Mouse (Mus musculus) forebrain, embryonic 13.5 days (tissue): ENCODE results near the gene Dcun1d4. TPM values are rescaled to one million over a fixed set of nuclear protein-coding genes. Genes with fewer than 3 reads are reported as not detected.
"Not testable (repeated sequence)": the region's sequence is repeated elsewhere in the genome, so short reads cannot be mapped to it uniquely, and the experiment has no call there.

Experiments used
- ATAC-seq: fragments of 200-750 bp; cut with Nextera tagmentation; 2 replicates; pipeline ENCODE4 v1.8.0; 2017
- H3K27ac ChIP-seq: fragments of 300-500 bp; sonication (generic); 2 replicates; pipeline ENCODE4 v1.5.1; 2015; ENCODE audit warnings: inconsistent platforms, mild to moderate bottlenecking, moderate library complexity
- H3K27me3 ChIP-seq: fragments of 300-500 bp; sonication (generic); 2 replicates; pipeline ENCODE4 v1.6.1; 2015; ENCODE audit warnings: mild to moderate bottlenecking, inconsistent platforms
- H3K36me3 ChIP-seq: fragments of 300-500 bp; sonication (generic); 2 replicates; pipeline ENCODE4 v1.6.1; 2015; ENCODE audit warnings: mild to moderate bottlenecking, inconsistent platforms; ENCODE audit not compliant: poor library complexity, severe bottlenecking
- H3K4me1 ChIP-seq: fragments of 300-500 bp; sonication (generic); 2 replicates; pipeline ENCODE4 v1.6.1; 2015; ENCODE audit warnings: inconsistent platforms
- H3K4me2 ChIP-seq: fragments of 300-500 bp; sonication (generic); 2 replicates; pipeline ENCODE4 v1.6.1; 2015; ENCODE audit warnings: inconsistent platforms, mild to moderate bottlenecking, moderate library complexity
- H3K4me3 ChIP-seq: fragments of 300-500 bp; sonication (generic); 2 replicates; pipeline ENCODE4 v1.5.1; 2015; ENCODE audit warnings: mild to moderate bottlenecking, inconsistent platforms
- H3K9ac ChIP-seq: fragments of 300-500 bp; sonication (generic); 2 replicates; pipeline ENCODE4 v1.6.1; 2015; ENCODE audit warnings: mild to moderate bottlenecking, inconsistent platforms
- H3K9me3 ChIP-seq: fragments of 300-500 bp; sonication (generic); replicated peaks from 2 replicates; pipeline ENCODE4 v1.6.1; 2016; ENCODE audit warnings: inconsistent platforms
- WGBS: fragments of 180-500 bp; shearing (Covaris S2); methylation state at CpG from one replicate; pipeline ENCODE4 v1.1.7; 2015; 5-methylcytosine and 5-hydroxymethylcytosine counted together
- polyA plus RNA-seq: library from polyadenylated mRNA; unstranded; fragments of >200 nt; fragmentation: Nextera tagmentation; extraction: Ambion mirVana; gene quantifications from 2 replicates; pipeline ENCODE4 v1.2.1, GENCODE M21; 2015

Dcun1d4 gene
- polyA plus RNA-seq, 1 experiment from 2014 or later, result 42.8 TPM

DNA sequence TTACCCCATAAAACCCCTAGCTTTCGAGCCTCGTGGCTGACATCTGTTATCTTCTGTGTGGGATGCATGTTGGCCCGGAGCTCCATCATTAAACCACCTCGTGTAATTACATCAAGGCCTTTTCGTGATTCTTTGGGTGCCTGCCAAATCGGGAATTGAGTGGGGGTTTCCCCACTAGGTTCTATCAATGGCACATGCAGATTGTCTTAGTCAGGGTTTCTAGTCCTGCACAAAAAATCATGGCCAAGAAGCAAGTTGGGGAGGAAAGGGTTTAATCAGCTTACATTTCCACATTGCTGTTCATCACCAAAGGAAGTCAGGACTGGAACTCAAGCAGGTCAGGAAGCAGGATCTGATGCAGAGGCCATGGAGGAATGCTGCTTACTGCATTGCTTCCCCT lies 103.2 kb downstream of the Dcun1d4 start:
- not testable (repeated sequence) for H3K4me2 ChIP-seq, H3K9me3 ChIP-seq, H3K27me3 ChIP-seq, ATAC-seq, H3K9ac ChIP-seq, H3K36me3 ChIP-seq, H3K4me3 ChIP-seq, H3K27ac ChIP-seq
- WGBS, result 46% methylated on average over 6 of the region's 6 CpGs
- peaks cover 14% of the 10 kb centered on the region for H3K4me1 ChIP-seq

DNA sequence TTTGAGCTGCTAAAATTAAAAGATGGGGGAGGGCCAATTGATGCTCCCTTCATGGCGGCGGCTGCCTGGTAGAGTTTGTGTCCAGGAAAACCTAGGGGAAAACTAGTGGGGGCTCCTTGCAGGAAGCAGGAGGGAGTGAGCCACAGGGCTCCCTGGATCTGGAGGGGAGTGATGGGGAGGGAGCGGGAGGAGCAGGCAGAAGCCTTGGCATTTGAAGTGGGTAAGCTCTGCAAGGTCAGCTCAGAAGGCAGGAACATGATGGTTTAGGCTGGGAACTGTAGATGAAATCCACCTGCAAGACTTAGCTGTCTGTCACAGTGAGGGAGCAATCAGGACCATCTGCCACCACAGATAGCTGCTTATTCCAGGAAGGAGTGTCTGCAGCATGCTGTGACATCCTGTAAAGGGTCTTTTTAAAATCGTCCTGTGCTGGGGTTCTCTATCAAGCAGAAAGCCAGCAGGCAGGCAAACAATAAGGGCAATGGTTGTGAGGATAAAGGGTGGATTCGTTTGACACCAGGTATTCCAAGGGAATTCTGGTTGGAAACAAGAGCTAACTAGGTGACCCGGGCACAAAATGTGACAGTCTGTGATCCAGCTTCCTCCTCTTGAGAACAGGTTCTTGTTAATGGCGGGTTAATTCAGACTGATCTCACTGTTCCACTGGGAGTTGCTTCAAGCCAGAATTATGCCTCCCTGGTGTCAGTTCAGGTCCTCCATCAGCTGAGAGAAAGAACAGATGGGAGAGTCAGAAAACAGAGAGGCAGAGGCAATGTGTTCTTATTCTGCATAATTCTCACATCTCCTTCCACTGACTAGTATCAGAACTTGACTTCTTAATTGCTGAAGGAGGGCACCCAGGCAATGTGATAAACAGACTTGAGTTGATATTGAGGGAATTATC lies 104.7 kb downstream of the Dcun1d4 start:
- WGBS, result 24% methylated on average over 7 of the region's 7 CpGs
- no peaks in the 10 kb centered on the region for H3K9me3 ChIP-seq
- ATAC-seq, result peak; percentile 81
- no peaks in the 10 kb centered on the region for H3K36me3 ChIP-seq
- H3K27ac ChIP-seq, result peak overlapping the region; percentile 66
- no peak overlapping the region for H3K4me2 ChIP-seq
- H3K9ac ChIP-seq, result no peak overlapping the region
- H3K4me1 ChIP-seq, result peaks cover 14% of the 10 kb centered on the region
- H3K27me3 ChIP-seq, result no peaks in the 10 kb centered on the region
- no peak overlapping the region for H3K4me3 ChIP-seq

DNA sequence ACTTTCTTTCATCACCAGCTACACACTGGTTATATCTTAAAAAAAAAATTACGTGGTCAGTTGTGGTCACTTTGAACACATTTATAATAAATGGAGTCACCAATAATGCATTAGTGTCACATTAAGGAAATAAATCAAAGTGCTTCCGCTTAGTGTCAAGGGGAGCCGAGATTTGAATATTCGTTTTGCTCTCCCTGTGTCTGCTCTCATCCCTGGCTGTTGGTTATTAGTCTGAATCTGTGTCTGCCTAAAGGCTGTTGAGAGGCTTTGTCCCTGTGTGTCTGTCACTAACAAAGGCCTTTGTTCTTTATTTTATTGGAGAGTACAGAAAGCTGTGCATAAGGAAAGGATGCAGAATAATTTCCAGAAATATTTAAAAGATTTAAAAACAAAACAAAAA lies 105.8 kb downstream of the Dcun1d4 start:
- Histone ChIP-seq H3K9me3 (no peaks in the 10 kb centered on the region), H3K4me3 (no peak overlapping the region), H3K9ac (no peak overlapping the region), H3K27ac (no peak overlapping the region), H3K4me2 (no peak overlapping the region), H3K27me3 (no peaks in the 10 kb centered on the region), H3K4me1 (peaks cover 14% of the 10 kb centered on the region), H3K36me3 (no peaks in the 10 kb centered on the region)
- ATAC-seq, result no peak
- WGBS, result 64% methylated on average over 4 of the region's 4 CpGs

DNA sequence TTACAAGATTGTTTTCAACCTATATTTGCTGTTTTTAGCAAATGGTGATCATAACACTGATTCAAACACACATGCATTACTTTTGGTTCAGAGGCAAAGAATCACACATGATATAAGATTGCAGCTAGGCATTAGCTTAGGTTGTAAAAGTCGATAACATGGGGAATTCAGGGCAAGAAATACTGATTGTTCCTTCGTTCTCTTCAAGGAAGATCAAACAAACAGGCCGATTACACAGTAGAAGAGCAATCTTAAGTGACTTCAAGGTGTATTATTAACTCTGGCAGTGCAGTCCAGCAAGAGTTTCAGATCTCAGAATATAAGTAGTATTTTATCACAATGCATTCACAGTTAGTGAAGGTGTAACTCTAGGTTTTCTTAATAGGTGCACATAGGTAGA lies 106.3 kb downstream of the Dcun1d4 start:
- no peaks in the 10 kb centered on the region for H3K9me3 ChIP-seq
- 84% methylated on average over 3 of the region's 3 CpGs for WGBS

DNA sequence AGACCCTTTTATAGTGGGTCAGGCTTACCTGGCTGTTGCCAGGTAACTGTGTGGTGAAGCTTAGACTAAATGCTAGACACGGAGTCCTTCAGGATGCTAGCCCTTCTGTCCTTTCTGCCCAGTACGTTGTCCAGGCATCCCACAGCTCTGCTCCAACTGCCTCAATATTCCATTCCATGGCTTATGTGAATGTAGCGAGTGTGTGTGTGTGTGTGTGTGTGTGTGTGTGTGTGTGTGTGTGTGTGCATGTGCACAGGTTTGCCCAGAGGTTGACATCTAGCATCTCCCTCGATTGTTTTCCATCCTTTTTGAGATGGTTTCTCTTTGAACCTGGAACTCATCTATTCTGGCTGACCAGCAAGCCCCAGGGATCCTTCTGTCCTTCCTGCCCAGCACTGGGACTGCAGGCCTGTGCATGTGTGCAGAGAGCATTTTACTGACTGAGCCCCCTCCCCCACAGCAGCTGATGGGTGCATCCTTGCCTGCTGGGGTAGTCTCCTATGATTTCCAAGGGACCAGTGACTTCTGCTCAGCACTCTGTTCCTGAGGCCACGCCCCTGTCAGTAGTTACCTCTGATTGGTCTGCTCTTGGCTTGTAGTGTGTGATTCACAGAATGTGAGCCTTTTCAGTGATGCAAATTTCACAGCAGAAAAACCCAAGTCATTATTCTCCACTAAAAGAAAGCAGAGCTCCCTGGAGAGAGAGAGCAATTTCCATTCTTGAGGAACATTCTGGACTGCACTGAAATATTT lies 118.3 kb downstream of the Dcun1d4 start:
- WGBS, result 57% methylated on average over 5 of the region's 5 CpGs
- no peaks in the 10 kb centered on the region for H3K36me3 ChIP-seq
- H3K9ac ChIP-seq, result no peak overlapping the region
- ATAC-seq, result peak; percentile 83
- no peaks in the 10 kb centered on the region for H3K9me3 ChIP-seq
- H3K4me3 ChIP-seq, result no peak overlapping the region
- no peaks in the 10 kb centered on the region for H3K27me3 ChIP-seq
- H3K27ac ChIP-seq, result no peak overlapping the region
- peaks cover 24% of the 10 kb centered on the region for H3K4me1 ChIP-seq
- no peak overlapping the region for H3K4me2 ChIP-seq

More for the DNA sequence above, 106.3 kb downstream of the Dcun1d4 start:
- H3K4me2 ChIP-seq, result no peak overlapping the region
- ATAC-seq, result no peak
- no peak overlapping the region for H3K27ac ChIP-seq
- no peak overlapping the region for H3K9ac ChIP-seq
- peaks cover 14% of the 10 kb centered on the region for H3K4me1 ChIP-seq
- no peak overlapping the region for H3K4me3 ChIP-seq
- no peaks in the 10 kb centered on the region for H3K27me3 ChIP-seq
- no peaks in the 10 kb centered on the region for H3K36me3 ChIP-seq

DNA sequence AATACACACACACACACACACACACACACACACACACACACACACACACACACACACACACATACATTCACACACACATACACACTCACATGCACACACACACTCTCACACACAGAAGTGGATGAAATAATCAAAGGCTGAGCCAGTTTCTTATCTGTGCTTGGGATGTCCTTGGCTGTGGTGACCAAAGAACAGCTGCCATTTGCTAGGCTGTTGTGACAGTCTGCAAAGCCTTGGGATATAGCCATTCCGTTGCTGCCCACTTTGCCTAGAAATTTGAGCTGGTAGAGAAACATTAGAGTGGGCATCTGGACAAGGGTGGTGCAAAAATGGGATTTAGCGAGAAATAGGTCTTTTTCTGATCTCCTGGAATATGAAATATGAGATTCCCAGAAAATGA lies 119.2 kb downstream of the Dcun1d4 start:
- H3K4me2 ChIP-seq, result no peak overlapping the region
- 83% methylated on average over 2 of the region's 2 CpGs for WGBS
- H3K27ac ChIP-seq, result no peak overlapping the region
- no peaks in the 10 kb centered on the region for H3K27me3 ChIP-seq
- peaks cover 24% of the 10 kb centered on the region for H3K4me1 ChIP-seq
- H3K9me3 ChIP-seq, result no peaks in the 10 kb centered on the region
- H3K9ac ChIP-seq, result no peak overlapping the region
- no peaks in the 10 kb centered on the region for H3K36me3 ChIP-seq
- no peak overlapping the region for H3K4me3 ChIP-seq
- no peak for ATAC-seq

DNA sequence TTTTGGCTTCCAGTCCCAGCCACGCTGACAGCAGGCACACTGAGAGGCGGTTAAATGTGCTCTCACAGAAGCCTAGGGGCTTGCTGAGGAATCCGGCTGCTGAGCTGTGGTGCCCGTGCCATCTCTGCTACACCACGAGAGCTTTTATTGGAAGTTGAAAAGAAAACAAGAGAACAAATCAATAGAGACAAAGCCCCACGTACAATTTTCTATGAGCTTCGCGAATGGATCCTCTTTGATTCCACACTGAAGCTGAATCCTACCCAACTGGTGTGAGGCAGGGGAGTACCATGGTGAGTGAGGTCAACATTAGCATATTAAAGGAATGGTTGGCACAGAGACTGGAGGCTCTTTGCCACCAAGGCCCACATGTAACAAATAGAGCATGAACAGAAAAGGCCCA lies 120.6 kb downstream of the Dcun1d4 start:
- no peak overlapping the region for H3K27ac ChIP-seq
- H3K36me3 ChIP-seq, result no peaks in the 10 kb centered on the region
- H3K4me2 ChIP-seq, result no peak overlapping the region
- H3K9ac ChIP-seq, result no peak overlapping the region
- WGBS, result 23% methylated on average over 8 of the region's 8 CpGs
- H3K4me1 ChIP-seq, result peaks cover 24% of the 10 kb centered on the region
- ATAC-seq, result 0 out of 2 replicates have a peak, but pooled peaks have one; percentile 50
- no peak overlapping the region for H3K4me3 ChIP-seq
- H3K9me3 ChIP-seq, result no peaks in the 10 kb centered on the region
- H3K27me3 ChIP-seq, result no peaks in the 10 kb centered on the region

DNA sequence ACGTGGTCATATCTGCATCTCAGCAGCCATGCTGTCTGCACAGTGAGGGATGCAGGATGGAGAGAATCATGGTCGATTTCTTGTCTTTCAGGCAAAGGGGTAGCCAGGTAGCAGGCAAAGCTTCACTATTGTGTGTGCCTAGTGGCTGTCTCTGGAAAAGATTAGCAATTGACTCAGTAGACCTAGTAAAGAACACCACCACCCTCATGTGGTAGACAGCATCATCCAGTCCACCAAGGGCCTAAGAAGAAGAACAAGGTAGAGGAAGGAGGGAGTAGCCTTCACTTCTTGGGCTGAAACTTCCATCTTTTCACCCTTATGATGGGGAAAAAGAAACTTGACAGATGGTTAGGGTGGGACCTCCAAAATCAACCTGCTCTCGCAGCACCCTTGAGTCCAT lies 122.1 kb downstream of the Dcun1d4 start:
- H3K9ac ChIP-seq, result no peak overlapping the region
- H3K36me3 ChIP-seq, result no peaks in the 10 kb centered on the region
- ATAC-seq, result no peak
- H3K27ac ChIP-seq, result no peak overlapping the region
- 84% methylated on average over 3 of the region's 3 CpGs for WGBS
- peaks cover 24% of the 10 kb centered on the region for H3K4me1 ChIP-seq
- no peak overlapping the region for H3K4me3 ChIP-seq
- H3K27me3 ChIP-seq, result no peaks in the 10 kb centered on the region
- no peak overlapping the region for H3K4me2 ChIP-seq
- H3K9me3 ChIP-seq, result no peaks in the 10 kb centered on the region; the same call in 1 of the 2 replicates

DNA sequence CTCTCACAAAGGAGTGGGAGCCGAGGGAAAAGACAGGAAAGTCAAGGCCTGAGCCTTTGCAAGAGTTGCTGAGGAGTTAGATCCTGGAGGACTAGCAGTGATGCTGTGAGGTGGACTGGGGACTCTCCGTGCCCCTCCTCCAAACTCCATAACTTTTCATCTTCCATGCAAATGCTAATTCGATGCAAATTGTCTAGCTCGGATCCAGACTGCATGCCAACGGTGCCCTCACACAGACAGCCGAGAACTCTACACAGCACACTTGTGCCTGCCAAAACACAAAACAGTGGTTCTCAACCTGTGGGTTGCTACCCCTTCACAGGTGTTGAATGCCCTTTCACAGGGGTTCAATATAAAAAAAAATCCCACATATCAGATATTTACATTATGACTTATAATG lies 123.7 kb downstream of the Dcun1d4 start:
- 81% methylated on average over 6 of the region's 6 CpGs for WGBS
- Histone ChIP-seq H3K4me3 (no peak overlapping the region), H3K27ac (no peak overlapping the region), H3K36me3 (no peaks in the 10 kb centered on the region), H3K9me3 (no peaks in the 10 kb centered on the region; the same call in 1 of the 2 replicates), H3K4me2 (no peak overlapping the region), H3K9ac (no peak overlapping the region), H3K4me1 (peaks cover 17% of the 10 kb centered on the region), H3K27me3 (no peaks in the 10 kb centered on the region)
- ATAC-seq, result no peak

DNA sequence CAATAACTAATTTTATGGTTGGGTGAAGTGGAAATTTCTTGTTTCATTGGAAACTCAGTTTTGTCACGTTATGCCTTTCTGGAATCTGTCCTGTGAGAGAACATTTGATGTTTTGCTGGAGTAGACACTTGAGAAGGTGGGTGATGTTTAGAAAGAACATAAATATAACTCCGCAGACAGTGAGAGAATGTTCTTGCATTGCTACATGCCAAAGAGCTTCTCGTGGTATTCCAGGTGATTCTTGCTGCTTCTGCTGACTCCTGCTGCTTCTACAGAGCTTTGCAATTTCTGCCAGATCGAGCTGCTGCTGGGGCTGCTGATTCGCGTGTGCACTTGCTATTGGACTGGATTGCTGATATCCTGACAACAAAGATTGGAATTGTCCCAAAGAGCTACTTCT lies 124.2 kb downstream of the Dcun1d4 start:
- Histone ChIP-seq H3K9me3 (no peaks in the 10 kb centered on the region; the same call in 1 of the 2 replicates), H3K36me3 (no peaks in the 10 kb centered on the region), H3K4me2 (no peak overlapping the region), H3K4me3 (no peak overlapping the region), H3K27ac (no peak overlapping the region), H3K4me1 (peaks cover 16% of the 10 kb centered on the region), H3K9ac (no peak overlapping the region), H3K27me3 (no peaks in the 10 kb centered on the region)
- no peak for ATAC-seq
- WGBS, result 94% methylated on average over 6 of the region's 6 CpGs
